Mouse (Mus musculus) spleen, adult 2 months (tissue): Measurements from ENCODE around the gene Ift52.

Experiments
- CTCF ChIP-seq: fragments of 200-500 bp; IDR thresholded peaks from 2 replicates; pipeline ENCODE4 v1.5.1; 2011; ENCODE audit warnings: mild to moderate bottlenecking, inconsistent platforms; ENCODE audit not compliant: insufficient read depth, insufficient read length, insufficient replicate concordance; ENCODE audit errors: extremely low read depth
- POLR2A ChIP-seq: fragments of 200-500 bp; IDR thresholded peaks from 2 replicates; pipeline ENCODE4 v1.6.1; 2011; ENCODE audit warnings: low read depth, low read length, inconsistent platforms

GRCm38 (mm10) chr2:163082591-163082990 lies 65.4 kb downstream of the Ift52 start:
- TF ChIP-seq CTCF (no peak), POLR2A (no peak)
